8 mouse cellular contexts compared by ENCODE assay signal in the genomic region with DNA sequence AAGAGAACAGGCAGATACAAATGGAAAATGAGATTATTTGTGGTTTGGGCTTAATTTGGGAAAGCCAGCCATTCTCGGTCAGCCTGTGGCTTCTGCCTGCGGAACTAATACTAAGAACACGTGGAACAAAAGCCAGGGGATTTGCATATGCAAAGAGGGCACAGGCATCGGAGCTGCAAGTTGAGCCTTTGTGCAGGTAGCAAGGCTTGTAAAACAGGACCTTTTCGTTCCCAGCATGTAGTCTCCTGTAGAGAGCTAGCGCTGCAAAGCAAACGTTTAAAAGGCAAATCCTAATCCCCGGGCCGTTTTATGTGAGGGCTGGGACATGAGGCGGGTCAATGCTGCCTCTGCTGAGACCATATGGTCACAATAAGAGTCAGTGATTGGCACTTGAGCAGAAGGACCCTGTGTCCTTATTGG. TPM values are rescaled to one million over a fixed set of nuclear protein-coding genes. Genes with fewer than 3 reads are reported as not detected.
DNase-seq lines count a peak whose midpoint lies in the region; ATAC-seq and TF ChIP-seq lines count a peak whose summit lies in the region.

No protein-coding gene starts in this region.

- peak overlapping the region; percentile 69 for H3K4me2 ChIP-seq in hindbrain, embryonic 14.5 days (replicated peaks)
- H3K4me2 ChIP-seq in lung, embryonic 15.5 days: peak overlapping the region; percentile 72

- no peaks in the 10 kb centered on the region for H3K27me3 ChIP-seq in testis, adult 2 months (ENCODE audit: control insufficient read depth, insufficient read depth, low read length)
- H3K27me3 ChIP-seq in hindbrain, embryonic 14.5 days (ENCODE audit: control insufficient read depth, insufficient read depth, low read length): no peaks in the 10 kb centered on the region
- H3K27me3 ChIP-seq in lung, embryonic 15.5 days: no peaks in the 10 kb centered on the region

- no peak overlapping the region for H3K27ac ChIP-seq in testis, adult 2 months (ENCODE audit: control insufficient read depth, insufficient read depth, low read depth, low read length)
- H3K27ac ChIP-seq in hindbrain, embryonic 14.5 days: peak overlapping the region; percentile 89
- H3K27ac ChIP-seq in lung, embryonic 15.5 days: peak overlapping the region; percentile 87

- peak overlapping the region; percentile 85 for H3K4me3 ChIP-seq in testis, adult 2 months (ENCODE audit: control insufficient read depth, low read depth, low read length)
- peak overlapping the region; percentile 69 for H3K4me3 ChIP-seq in hindbrain, embryonic 14.5 days (replicated peaks; ENCODE audit: low read length)
- H3K4me3 ChIP-seq in lung, embryonic 15.5 days: peak overlapping the region; percentile 64

- TF ChIP-seq POLR2A in testis, adult 2 months (IDR thresholded peaks at IDR 0.05; ENCODE audit: control insufficient read depth, low read depth, low read length): no peak

- peaks cover 11% of the 10 kb centered on the region for H3K4me1 ChIP-seq in testis, adult 2 months (ENCODE audit: control insufficient read depth, insufficient read depth, low read length)
- peaks cover 15% of the 10 kb centered on the region for H3K4me1 ChIP-seq in hindbrain, embryonic 14.5 days (replicated peaks; ENCODE audit: control insufficient read depth, insufficient read depth, low read length)
- peaks cover 10% of the 10 kb centered on the region for H3K4me1 ChIP-seq in lung, embryonic 15.5 days

- intact Hi-C loops in gastrocnemius, postnatal 36 days (cut with DNase I): no loop called here

- H3K9ac ChIP-seq in hindbrain, embryonic 14.5 days: peak overlapping the region; percentile 71
- H3K9ac ChIP-seq in lung, embryonic 15.5 days: peak overlapping the region; percentile 69

- 0% methylated on average over 10 of the region's 10 CpGs for WGBS in hindbrain, embryonic 14.5 days
- WGBS in lung, embryonic 15.5 days: under 1% methylated on average over 10 of the region's 10 CpGs

- H3K36me3 ChIP-seq in testis, adult 2 months (ENCODE audit: control insufficient read depth, insufficient read depth, low read length): no peaks in the 10 kb centered on the region
- peaks cover 34% of the 10 kb centered on the region for H3K36me3 ChIP-seq in hindbrain, embryonic 14.5 days (replicated peaks; ENCODE audit: control insufficient read depth, insufficient read depth)
- peaks cover 19% of the 10 kb centered on the region for H3K36me3 ChIP-seq in lung, embryonic 15.5 days

- DNase-seq in testis, postnatal 14 days (ENCODE audit: low spot score): no peak
- peak; percentile 7 for DNase-seq in embryo, embryonic 11.5 days (ENCODE audit: low read depth, low spot score)
- DNase-seq in hindbrain, embryonic 14.5 days (ENCODE audit: low spot score): peak; percentile 46
- peak; percentile 10 for DNase-seq in ovary, postnatal 36 days (ENCODE audit: low spot score)
- DNase-seq in layer of hippocampus, postnatal 36 days: no peak
- no peak for DNase-seq in gastrocnemius, postnatal 36 days

- no peak for TF ChIP-seq CTCF in testis, adult 2 months (IDR thresholded peaks at IDR 0.05; ENCODE audit: control insufficient read depth, insufficient read depth, insufficient replicate concordance, low read depth, low read length)

- ATAC-seq in hindbrain, embryonic 14.5 days (ENCODE audit: low FRiP score): peak; percentile 19
- no peak for ATAC-seq in lung, embryonic 15.5 days (ENCODE audit: borderline replicate concordance, extremely low read depth, low FRiP score, low TSS enrichment)

- H3K9me3 ChIP-seq in hindbrain, embryonic 14.5 days (ENCODE audit: control insufficient read depth, low read length): no peaks in the 10 kb centered on the region
- H3K9me3 ChIP-seq in lung, embryonic 15.5 days: no peaks in the 10 kb centered on the region

RNA-seq across cellular contexts. Expression of a gene that starts 0.6 kb away (rescaled TPM):
- polyA plus RNA-seq in testis, adult 2 months (2012; rRNA removed): 0.19 and 0.23 TPM in 2 replicates
- 8.0 and 8.5 TPM in 2 replicates for polyA plus RNA-seq in hindbrain, embryonic 14.5 days (2014; fragmentation: Nextera tagmentation; extraction: Ambion mirVana)
- 3.5 and 4.4 TPM in 2 replicates for polyA plus RNA-seq in lung, embryonic 15.5 days (2015; fragmentation: Nextera tagmentation; extraction: Ambion mirVana)
- total RNA-seq in layer of hippocampus, postnatal 36 days (2021): 1 to 10 TPM; 5.5 to 6.6 TPM
- under 1 TPM; 0.26 to 0.52 TPM for total RNA-seq in gastrocnemius, postnatal 36 days (2021)

RNA-seq across cellular contexts. Expression of a gene that starts 16.7 kb away (rescaled TPM):
- polyA plus RNA-seq in testis, adult 2 months (2012; rRNA removed): 2.9 and 3.8 TPM in 2 replicates
- polyA plus RNA-seq in hindbrain, embryonic 14.5 days (2014; fragmentation: Nextera tagmentation; extraction: Ambion mirVana): 17.4 and 18.3 TPM in 2 replicates
- 13.1 and 13.5 TPM in 2 replicates for polyA plus RNA-seq in lung, embryonic 15.5 days (2015; fragmentation: Nextera tagmentation; extraction: Ambion mirVana)
- 10 to 100 TPM; 22.0 to 22.1 TPM for total RNA-seq in layer of hippocampus, postnatal 36 days (2021)
- total RNA-seq in gastrocnemius, postnatal 36 days (2021): 1 to 10 TPM; 3.0 to 4.4 TPM

RNA-seq across cellular contexts. Expression of a gene that starts 18.4 kb away (rescaled TPM):
- 7.5 and 8.1 TPM in 2 replicates for polyA plus RNA-seq in testis, adult 2 months (2012; rRNA removed)
- polyA plus RNA-seq in hindbrain, embryonic 14.5 days (2014; fragmentation: Nextera tagmentation; extraction: Ambion mirVana): 1.1 TPM in 2 replicates
- polyA plus RNA-seq in lung, embryonic 15.5 days (2015; fragmentation: Nextera tagmentation; extraction: Ambion mirVana): 1.2 and 1.7 TPM in 2 replicates
- 1 to 10 TPM; 4.2 TPM for total RNA-seq in layer of hippocampus, postnatal 36 days (2021)
- under 1 TPM; 0.62 to 0.82 TPM for total RNA-seq in gastrocnemius, postnatal 36 days (2021)

RNA-seq across cellular contexts. Expression of a gene that starts 44.3 kb away (rescaled TPM):
- 9.2 and 10.6 TPM in 2 replicates for polyA plus RNA-seq in testis, adult 2 months (2012; rRNA removed)
- polyA plus RNA-seq in hindbrain, embryonic 14.5 days (2014; fragmentation: Nextera tagmentation; extraction: Ambion mirVana): 0.57 and 1.0 TPM in 2 replicates
- polyA plus RNA-seq in lung, embryonic 15.5 days (2015; fragmentation: Nextera tagmentation; extraction: Ambion mirVana): 0.15 and 0.33 TPM in 2 replicates
- under 1 TPM; 0.15 to 0.20 TPM for total RNA-seq in layer of hippocampus, postnatal 36 days (2021)
- not detected for total RNA-seq in gastrocnemius, postnatal 36 days (2021)

RNA-seq across cellular contexts. Expression of a gene that starts 56.9 kb away (rescaled TPM):
- 12.4 and 13.8 TPM in 2 replicates for polyA plus RNA-seq in testis, adult 2 months (2012; rRNA removed)
- polyA plus RNA-seq in hindbrain, embryonic 14.5 days (2014; fragmentation: Nextera tagmentation; extraction: Ambion mirVana): 0.31 TPM in 1 of 2 replicates, not detected in the other
- polyA plus RNA-seq in lung, embryonic 15.5 days (2015; fragmentation: Nextera tagmentation; extraction: Ambion mirVana): not detected in 2 replicates
- total RNA-seq in layer of hippocampus, postnatal 36 days (2021): not detected
- not detected for total RNA-seq in gastrocnemius, postnatal 36 days (2021)

Comparison
In these comparisons a context has a peak if more than half of its experiments do, and no peak if none do; other contexts are left out.
1. DNase-seq: peak in embryo, embryonic 11.5 days (single experiment), hindbrain, embryonic 14.5 days (single experiment) and ovary, postnatal 36 days (single experiment); none in testis, postnatal 14 days (single experiment), layer of hippocampus, postnatal 36 days (0 of 2) and gastrocnemius, postnatal 36 days (0 of 2).
2. Peak in every context shown above with its lines, with median percentiles within 50 percentile points of each other: H3K4me3 ChIP-seq.